Mouse (Mus musculus) ES-Bruce4 (cell line): ENCODE measurements around the gene Eif4e2. TPM values are rescaled to one million over a fixed set of nuclear protein-coding genes. Genes with fewer than 3 reads are reported as not detected.
A peak's percentile ranks its signal among the peaks of the same experiment; 100 is the strongest.

ENCODE experiments used
- H3K27ac ChIP-seq: 2 replicates; pipeline ENCODE4 v1.5.1; 2012; ENCODE audit warnings: low read length, inconsistent platforms; ENCODE audit not compliant: insufficient read depth
- H3K27me3 ChIP-seq: 2 replicates; pipeline ENCODE4 v1.6.1; 2012; ENCODE audit warnings: mild to moderate bottlenecking, low read length, inconsistent platforms; ENCODE audit not compliant: control insufficient read depth, poor library complexity, insufficient read depth, severe bottlenecking
- H3K36me3 ChIP-seq: 2 replicates; pipeline ENCODE4 v1.6.1; 2012; ENCODE audit warnings: inconsistent platforms, mild to moderate bottlenecking, low read length, moderate library complexity; ENCODE audit not compliant: control insufficient read depth, poor library complexity, insufficient read depth, severe bottlenecking
- H3K4me1 ChIP-seq: one replicate; pipeline ENCODE4 v1.8.1; 2011; ENCODE audit warnings: low read length; ENCODE audit not compliant: control insufficient read depth, insufficient read depth
- H3K4me3 ChIP-seq: 2 replicates; pipeline ENCODE4 v1.5.1; 2011; ENCODE audit warnings: low read depth, mild to moderate bottlenecking, low read length
- H3K9ac ChIP-seq: 2 replicates; pipeline ENCODE4 v1.6.1; 2012; ENCODE audit warnings: low read depth, mild to moderate bottlenecking, inconsistent platforms; ENCODE audit not compliant: poor library complexity, severe bottlenecking
- H3K9me3 ChIP-seq: replicated peaks from 2 replicates; pipeline ENCODE4 v1.6.1; 2012; ENCODE audit warnings: mild to moderate bottlenecking, low read length, inconsistent platforms; ENCODE audit not compliant: control insufficient read depth, poor library complexity, insufficient read depth, severe bottlenecking
- CTCF ChIP-seq: IDR thresholded peaks from one replicate; pipeline ENCODE4 v1.8.1; 2011; ENCODE audit warnings: low read depth, low read length
- EP300 ChIP-seq: IDR thresholded peaks from 2 replicates; pipeline ENCODE4 v1.6.1; 2011; ENCODE audit warnings: low read depth, low read length; ENCODE audit not compliant: insufficient read depth
- POLR2A ChIP-seq: IDR thresholded peaks from one replicate; pipeline ENCODE4 v1.8.1; 2011; ENCODE audit warnings: low read length; ENCODE audit not compliant: insufficient read depth
- polyA plus RNA-seq: library from polyadenylated mRNA; stranded (reverse); fragments of >200 nt; gene quantifications from 2 replicates; pipeline ENCODE4 v1.2.4, GENCODE M21; 2011; ENCODE audit warnings: low read depth; ENCODE audit not compliant: missing spikeins, insufficient read depth, insufficient read length

Eif4e2 gene
- polyA plus RNA-seq, 1 experiment: 191 TPM

- TF ChIP-seq POLR2A (no peak), EP300 (peak; percentile 72), CTCF (no peak)
- Histone ChIP-seq H3K27me3 (no peaks in the 10 kb centered on the region), H3K9me3 (peaks cover 2% of the 10 kb centered on the region), H3K9ac (no peak overlapping the region), H3K36me3 (peaks cover 60% of the 10 kb centered on the region), H3K4me3 (no peak overlapping the region; the same call in 1 of the 2 replicates), H3K4me1 (peaks cover 19% of the 10 kb centered on the region), H3K27ac (peak overlapping the region; percentile 97)
Observed at GRCm38 (mm10) chr1:87226409-87227159, 12.9 kb downstream of the Eif4e2 start.

- Histone ChIP-seq H3K9ac (no peak overlapping the region), H3K4me1 (peaks cover 19% of the 10 kb centered on the region), H3K4me3 (no peak overlapping the region), H3K27ac (peak overlapping the region; percentile 96), H3K27me3 (no peaks in the 10 kb centered on the region), H3K36me3 (peaks cover 54% of the 10 kb centered on the region), H3K9me3 (no peaks in the 10 kb centered on the region)
- TF ChIP-seq CTCF (no peak), EP300 (no peak), POLR2A (no peak)
Observed at GRCm38 (mm10) chr1:87227160-87227550, 13.4 kb downstream of the Eif4e2 start.

- H3K36me3 ChIP-seq: peaks cover 36% of the 10 kb centered on the region
- H3K9me3 ChIP-seq: no peaks in the 10 kb centered on the region
- H3K4me3 ChIP-seq: no peak overlapping the region
- H3K27me3 ChIP-seq: no peaks in the 10 kb centered on the region
- peak overlapping the region; percentile 85 for H3K27ac ChIP-seq
- H3K9ac ChIP-seq: no peak overlapping the region
- TF ChIP-seq POLR2A (no peak), CTCF (no peak), EP300 (no peak)
- peaks cover 27% of the 10 kb centered on the region for H3K4me1 ChIP-seq
Observed at GRCm38 (mm10) chr1:87230606-87231005, 16.9 kb downstream of the Eif4e2 start.

GRCm38 (mm10) chr1:87232197-87232596 is 18.5 kb downstream of the Eif4e2 start:
- TF ChIP-seq CTCF (no peak), EP300 (no peak), POLR2A (no peak)
- no peak overlapping the region for H3K9ac ChIP-seq
- no peaks in the 10 kb centered on the region for H3K9me3 ChIP-seq
- peaks cover 32% of the 10 kb centered on the region for H3K36me3 ChIP-seq
- H3K27ac ChIP-seq: peak overlapping the region; percentile 44
- H3K4me1 ChIP-seq: peaks cover 27% of the 10 kb centered on the region
- H3K27me3 ChIP-seq: no peaks in the 10 kb centered on the region
- no peak overlapping the region for H3K4me3 ChIP-seq

GRCm38 (mm10) chr1:87239056-87239455 is 25.3 kb downstream of the Eif4e2 start:
- H3K9me3 ChIP-seq: no peaks in the 10 kb centered on the region
- no peak overlapping the region for H3K9ac ChIP-seq
- no peak overlapping the region for H3K27ac ChIP-seq
- TF ChIP-seq POLR2A (no peak), CTCF (peak; percentile 7), EP300 (no peak)
- H3K36me3 ChIP-seq: peaks cover 16% of the 10 kb centered on the region
- peaks cover 3% of the 10 kb centered on the region for H3K4me1 ChIP-seq
- no peak overlapping the region for H3K4me3 ChIP-seq
- no peaks in the 10 kb centered on the region for H3K27me3 ChIP-seq

GRCm38 (mm10) chr1:87243021-87243420 is 29.3 kb downstream of the Eif4e2 start:
- TF ChIP-seq EP300: no peak
- TF ChIP-seq CTCF: no peak
- Histone ChIP-seq H3K4me1 (peaks cover 1% of the 10 kb centered on the region), H3K9me3 (no peaks in the 10 kb centered on the region), H3K9ac (no peak overlapping the region), H3K27ac (no peak overlapping the region), H3K27me3 (no peaks in the 10 kb centered on the region), H3K4me3 (no peak overlapping the region), H3K36me3 (no peaks in the 10 kb centered on the region; the same call in 1 of the 2 replicates)
